Mouse (Mus musculus) left cerebral cortex, postnatal 25 days (tissue): ENCODE measurements around the gene Camta2. TPM values are rescaled to one million over a fixed set of nuclear protein-coding genes. Genes with fewer than 3 reads are reported as not detected.

Experiments used
- DNase-seq, 2 experiments: peaks; one replicate each; pipeline ENCODE4 v3.0.0; 2022; ENCODE audit warnings: low spot score in 2 of 2, mixed read lengths in 1 of 2
- intact Hi-C: fragments of 180-260 bp; cut with DNase I; formaldehyde crosslinking; loops from one replicate; pipeline ENCODE4 v1.15.1; 2025
- total RNA-seq, 2 experiments: library from RNA; stranded (reverse); gene quantifications; 2 replicates each; pipeline ENCODE4 v1.2.3; 2021

Camta2 gene
- total RNA-seq, 2 experiments from 2014 or later = 226 to 234 TPM

- DNase-seq = no peak
- intact Hi-C loops = no loop called here
Measured at GRCm38 (mm10) chr11:70652884-70653344, 35.0 kb downstream of the Camta2 start.

- intact Hi-C loops = no loop called here
- no peak for DNase-seq
Measured at GRCm38 (mm10) chr11:70652029-70652883, 35.6 kb downstream of the Camta2 start.

GRCm38 (mm10) chr11:70651391-70651790, 36.5 kb downstream of the Camta2 start:
- DNase-seq = no peak
- intact Hi-C loops = no loop called here

- no peak for DNase-seq
Measured at GRCm38 (mm10) chr11:70650322-70651175, 37.4 kb downstream of the Camta2 start.

GRCm38 (mm10) chr11:70649185-70649734, 38.6 kb downstream of the Camta2 start:
- DNase-seq = no peak
- intact Hi-C loops = loop anchor here (10.0 kb wide), 1 partner anchor 414 kb away; the partner anchor contains the start of genes 0610010K14Rik, Gm21988 and Rnasek

More at GRCm38 (mm10) chr11:70650322-70651175, 37.4 kb downstream of the Camta2 start:
- intact Hi-C loops = no loop called here

- intact Hi-C loops = loop anchor here (10.0 kb wide), 1 partner anchor 414 kb away; the partner anchor contains the start of genes 0610010K14Rik, Gm21988 and Rnasek
- DNase-seq = no peak
Measured at GRCm38 (mm10) chr11:70648512-70648911, 39.4 kb downstream of the Camta2 start.

- DNase-seq = no peak
- intact Hi-C loops = loop anchor here (10.0 kb wide), 1 partner anchor 413 kb away; the partner anchor contains the start of genes 0610010K14Rik, Gm21988 and Rnasek
Measured at GRCm38 (mm10) chr11:70647716-70648420, 40.0 kb downstream of the Camta2 start.

- DNase-seq = peak; percentile 95 to 99
- intact Hi-C loops = loop anchor here (10.0 kb wide), 1 partner anchor 412 kb away; the partner anchor contains the start of genes 0610010K14Rik, Gm21988 and Rnasek
Measured at GRCm38 (mm10) chr11:70646691-70647650, 40.9 kb downstream of the Camta2 start, which contains the start of the genes Rnf167 and Slc25a11. TSS of gene Rnf167 (plus strand) at chr11:70647235. TSS of gene Slc25a11 (minus strand) at chr11:70647479.

- DNase-seq = no peak
Measured at GRCm38 (mm10) chr11:70646259-70646555, 41.7 kb downstream of the Camta2 start.

GRCm38 (mm10) chr11:70645461-70646258, 42.2 kb downstream of the Camta2 start:
- DNase-seq = no peak
- intact Hi-C loops = loop anchor here (10.0 kb wide), 1 partner anchor 411 kb away; the partner anchor contains the start of genes 0610010K14Rik, Gm21988 and Rnasek

More at GRCm38 (mm10) chr11:70646259-70646555, 41.7 kb downstream of the Camta2 start:
- intact Hi-C loops = loop anchor here (10.0 kb wide), 1 partner anchor 411 kb away; the partner anchor contains the start of genes 0610010K14Rik, Gm21988 and Rnasek

- intact Hi-C loops = loop anchor here (10.0 kb wide), 1 partner anchor 410 kb away; the partner anchor contains the start of genes 0610010K14Rik, Gm21988 and Rnasek
- no peak for DNase-seq
Measured at GRCm38 (mm10) chr11:70644564-70645103, 43.3 kb downstream of the Camta2 start.

- no peak for DNase-seq
- intact Hi-C loops = loop anchor here (10.0 kb wide), 1 partner anchor 408 kb away; the partner anchor contains the start of genes 0610010K14Rik, Gm21988 and Rnasek
Measured at GRCm38 (mm10) chr11:70643051-70643450, 44.9 kb downstream of the Camta2 start.

- intact Hi-C loops = loop anchor here (10.0 kb wide), 1 partner anchor 406 kb away; the partner anchor contains the start of genes 0610010K14Rik, Gm21988 and Rnasek
- DNase-seq = no peak
Measured at GRCm38 (mm10) chr11:70641241-70641640, 46.7 kb downstream of the Camta2 start.

GRCm38 (mm10) chr11:70639976-70640375, 47.9 kb downstream of the Camta2 start:
- intact Hi-C loops = loop anchor here (10.0 kb wide), 1 partner anchor 405 kb away; the partner anchor contains the start of genes 0610010K14Rik, Gm21988 and Rnasek
- DNase-seq = no peak

- intact Hi-C loops = no loop called here
Measured at GRCm38 (mm10) chr11:70638714-70639278, 49.1 kb downstream of the Camta2 start, which contains the start of gene Gp1ba. TSS of gene Gp1ba (plus strand) at chr11:70639122.

GRCm38 (mm10) chr11:70638293-70638692, 49.6 kb downstream of the Camta2 start:
- no peak for DNase-seq
- intact Hi-C loops = no loop called here

More at GRCm38 (mm10) chr11:70638714-70639278, 49.1 kb downstream of the Camta2 start, which contains the start of gene Gp1ba:
- DNase-seq = no peak
